Mouse (Mus musculus) stomach, embryonic 14.5 days (tissue): ENCODE measurements around the gene Gapdh. TPM values are rescaled to one million over a fixed set of nuclear protein-coding genes. Genes with fewer than 3 reads are reported as not detected.

Experiments
- ATAC-seq: fragments of 200-750 bp; cut with Nextera tagmentation; 2 replicates; pipeline ENCODE4 v1.8.0; 2017; ENCODE audit warnings: low read depth, moderate TSS enrichment; ENCODE audit not compliant: insufficient number of reproducible peaks, insufficient read depth, low FRiP score
- H3K27ac ChIP-seq: fragments of 300-500 bp; sonication (generic); 2 replicates; pipeline ENCODE4 v1.5.1; 2014; ENCODE audit warnings: mild to moderate bottlenecking, low read length, moderate library complexity, mixed read lengths
- H3K27me3 ChIP-seq: fragments of 300-500 bp; sonication (generic); 2 replicates; pipeline ENCODE4 v1.6.1; 2014; ENCODE audit warnings: low read length, control low read depth, mixed read lengths; ENCODE audit not compliant: control insufficient read depth, insufficient read depth
- H3K36me3 ChIP-seq: fragments of 300-500 bp; sonication (generic); 2 replicates; pipeline ENCODE4 v1.6.1; 2014; ENCODE audit warnings: mild to moderate bottlenecking, control low read depth, low read length, moderate library complexity, mixed read lengths; ENCODE audit not compliant: control insufficient read depth, insufficient read depth
- H3K4me1 ChIP-seq: fragments of 300-500 bp; sonication (generic); 2 replicates; pipeline ENCODE4 v1.6.1; 2014; ENCODE audit warnings: low read length, control low read depth, mixed read lengths; ENCODE audit not compliant: control insufficient read depth, insufficient read depth
- H3K4me2 ChIP-seq: fragments of 300-500 bp; sonication (generic); replicated peaks from 2 replicates; pipeline ENCODE4 v1.6.1; 2014; ENCODE audit warnings: low read depth, low read length, control low read depth
- H3K4me3 ChIP-seq: fragments of 300-500 bp; sonication (generic); 2 replicates; pipeline ENCODE4 v1.5.1; 2014; ENCODE audit warnings: low read depth, low read length, control low read depth
- H3K9ac ChIP-seq: fragments of 300-500 bp; sonication (generic); replicated peaks from 2 replicates; pipeline ENCODE4 v1.6.1; 2014; ENCODE audit warnings: low read depth, mild to moderate bottlenecking, control low read depth, low read length, moderate library complexity, mixed read lengths
- H3K9me3 ChIP-seq: fragments of 300-500 bp; sonication (generic); 2 replicates; pipeline ENCODE4 v1.6.1; 2016; ENCODE audit warnings: low read depth, low read length, control low read depth; ENCODE audit not compliant: control insufficient read depth
- WGBS: fragments of 180-500 bp; shearing (Covaris S2); extraction: QIAGEN DNeasy Blood & Tissue Kit; methylation state at CpG from one replicate; pipeline ENCODE4 v1.1.7; 2014; 5-methylcytosine and 5-hydroxymethylcytosine counted together
- polyA plus RNA-seq: library from polyadenylated mRNA; unstranded; fragments of >200 nt; fragmentation: Nextera tagmentation; extraction: Ambion mirVana; gene quantifications from 2 replicates; pipeline ENCODE4 v1.2.1, GENCODE M21; 2014

The Gapdh gene
- polyA plus RNA-seq, 1 experiment from 2014 or later: 1,966 TPM

DNA sequence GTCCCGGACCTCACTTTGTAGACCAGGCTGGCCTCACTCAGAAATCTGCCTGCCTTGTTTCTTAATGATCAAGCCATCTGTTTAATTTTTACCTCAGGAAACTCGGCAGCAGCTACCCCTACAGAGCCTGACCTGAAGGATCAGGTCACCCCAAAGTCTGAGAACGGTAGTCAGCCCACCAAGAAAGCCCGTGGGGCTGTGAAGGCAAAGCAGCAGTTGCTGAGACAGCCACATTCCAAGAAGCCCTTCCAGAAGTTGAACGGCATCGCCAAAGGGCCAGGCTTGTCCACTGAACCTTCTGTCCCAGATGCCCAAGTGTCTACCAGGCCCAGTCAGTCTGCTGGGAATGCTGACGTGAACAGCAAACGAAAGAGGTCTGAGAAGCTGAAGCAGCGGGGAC is 22.4 kb downstream of the Gapdh start:
- WGBS: 80% methylated on average over 9 of the region's 9 CpGs
- H3K9ac ChIP-seq: no peak overlapping the region
- H3K36me3 ChIP-seq: peaks cover 30% of the 10 kb centered on the region
- H3K27ac ChIP-seq: no peak overlapping the region
- no peaks in the 10 kb centered on the region for H3K27me3 ChIP-seq
- no peaks in the 10 kb centered on the region for H3K9me3 ChIP-seq
- H3K4me2 ChIP-seq: no peak overlapping the region
- no peak for ATAC-seq
- no peak overlapping the region for H3K4me3 ChIP-seq
- peaks cover 21% of the 10 kb centered on the region for H3K4me1 ChIP-seq

GRCm38 (mm10) chr6:125143128-125143527 is 23.1 kb downstream of the Gapdh start:
- Histone ChIP-seq H3K9ac (no peak overlapping the region), H3K4me3 (no peak overlapping the region), H3K36me3 (peaks cover 36% of the 10 kb centered on the region), H3K4me2 (no peak overlapping the region), H3K9me3 (no peaks in the 10 kb centered on the region), H3K4me1 (peaks cover 18% of the 10 kb centered on the region), H3K27ac (no peak overlapping the region), H3K27me3 (no peaks in the 10 kb centered on the region)
- ATAC-seq: no peak
- WGBS: 66% methylated on average over 3 of the region's 3 CpGs

DNA sequence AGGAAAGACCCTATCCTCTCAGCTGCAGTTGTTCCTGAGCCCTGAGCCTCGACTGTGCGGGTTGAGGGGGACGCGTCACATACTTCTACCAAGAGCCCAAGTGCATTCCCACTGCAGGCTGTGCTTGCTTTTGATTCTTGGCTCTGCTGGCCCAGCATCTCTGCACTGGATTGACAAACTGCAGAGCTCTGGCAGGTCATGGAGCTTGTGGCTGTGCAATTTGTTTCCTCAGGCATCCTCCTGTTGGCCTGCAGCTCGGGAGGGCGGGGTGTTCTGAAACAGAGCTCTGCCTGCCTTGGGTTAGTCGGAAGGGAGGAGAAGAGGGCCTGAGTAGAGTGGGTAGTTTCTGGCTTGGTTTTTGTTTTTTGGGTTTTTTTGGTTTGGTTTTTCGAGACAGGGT is 23.8 kb downstream of the Gapdh start:
- Histone ChIP-seq H3K9me3 (no peaks in the 10 kb centered on the region), H3K27me3 (no peaks in the 10 kb centered on the region), H3K9ac (no peak overlapping the region), H3K4me3 (no peak overlapping the region), H3K36me3 (peaks cover 39% of the 10 kb centered on the region), H3K27ac (no peak overlapping the region), H3K4me1 (peaks cover 13% of the 10 kb centered on the region), H3K4me2 (no peak overlapping the region)
- ATAC-seq: no peak
- 89% methylated on average over 8 of the region's 8 CpGs for WGBS

DNA sequence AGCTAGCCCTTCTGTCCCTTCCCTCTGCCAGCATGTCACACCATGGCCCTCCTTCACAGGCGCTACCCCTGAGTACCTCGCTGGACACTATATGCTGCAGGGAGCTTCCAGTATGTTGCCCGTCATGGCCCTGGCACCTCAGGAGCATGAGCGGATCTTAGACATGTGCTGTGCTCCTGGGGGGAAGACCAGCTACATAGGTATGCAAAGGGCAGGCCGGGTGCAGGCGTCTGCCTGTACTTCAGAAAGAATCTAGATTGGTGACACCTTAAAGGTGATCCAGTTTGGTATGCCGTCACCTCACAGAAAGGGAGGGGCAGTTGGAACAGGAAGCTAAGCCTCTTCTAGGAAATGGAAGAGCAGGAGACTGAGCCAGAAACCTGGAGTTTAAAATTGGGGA is 26.5 kb downstream of the Gapdh start:
- ATAC-seq: no peak
- H3K27me3 ChIP-seq: no peaks in the 10 kb centered on the region
- no peaks in the 10 kb centered on the region for H3K4me1 ChIP-seq
- H3K27ac ChIP-seq: no peak overlapping the region
- no peak overlapping the region for H3K9ac ChIP-seq
- peaks cover 63% of the 10 kb centered on the region for H3K36me3 ChIP-seq
- H3K4me3 ChIP-seq: no peak overlapping the region
- H3K9me3 ChIP-seq: no peaks in the 10 kb centered on the region
- 90% methylated on average over 7 of the region's 7 CpGs for WGBS
- H3K4me2 ChIP-seq: no peak overlapping the region

- Histone ChIP-seq H3K4me3 (no peak overlapping the region), H3K27me3 (no peaks in the 10 kb centered on the region), H3K36me3 (peaks cover 78% of the 10 kb centered on the region), H3K9ac (no peak overlapping the region), H3K27ac (no peak overlapping the region), H3K4me2 (no peak overlapping the region), H3K9me3 (no peaks in the 10 kb centered on the region), H3K4me1 (0 out of 2 replicates have a peak, but pooled peaks cover 2% of the 10 kb centered on the region)
- WGBS: 90% methylated on average over 19 of the region's 19 CpGs
- no peak for ATAC-seq
These were observed 29.1 kb downstream of the Gapdh start for GRCm38 (mm10) chr6:125137002-125137671.

DNA sequence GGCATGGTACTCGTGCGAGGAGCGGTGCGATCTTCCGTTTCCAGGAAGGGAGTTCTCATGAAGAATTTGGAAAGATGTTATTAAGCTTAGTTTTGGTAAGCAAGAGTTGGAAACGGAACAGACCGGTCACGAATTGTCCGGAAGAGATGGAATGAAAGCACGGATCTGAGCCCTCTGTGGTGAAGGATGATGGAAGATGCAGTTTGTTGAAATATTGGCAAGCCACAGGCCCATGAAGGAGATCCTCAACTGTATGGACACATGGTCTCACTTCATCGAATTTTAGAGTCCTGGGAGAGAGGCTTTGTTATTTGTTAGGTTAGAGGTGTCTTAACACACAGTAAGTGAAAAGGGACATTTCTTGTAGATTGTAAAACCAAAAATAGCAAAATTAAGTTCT is 33.8 kb downstream of the Gapdh start:
- H3K36me3 ChIP-seq: peaks cover 62% of the 10 kb centered on the region
- no peak for ATAC-seq
- WGBS: 9% methylated on average over 11 of the region's 11 CpGs

DNA sequence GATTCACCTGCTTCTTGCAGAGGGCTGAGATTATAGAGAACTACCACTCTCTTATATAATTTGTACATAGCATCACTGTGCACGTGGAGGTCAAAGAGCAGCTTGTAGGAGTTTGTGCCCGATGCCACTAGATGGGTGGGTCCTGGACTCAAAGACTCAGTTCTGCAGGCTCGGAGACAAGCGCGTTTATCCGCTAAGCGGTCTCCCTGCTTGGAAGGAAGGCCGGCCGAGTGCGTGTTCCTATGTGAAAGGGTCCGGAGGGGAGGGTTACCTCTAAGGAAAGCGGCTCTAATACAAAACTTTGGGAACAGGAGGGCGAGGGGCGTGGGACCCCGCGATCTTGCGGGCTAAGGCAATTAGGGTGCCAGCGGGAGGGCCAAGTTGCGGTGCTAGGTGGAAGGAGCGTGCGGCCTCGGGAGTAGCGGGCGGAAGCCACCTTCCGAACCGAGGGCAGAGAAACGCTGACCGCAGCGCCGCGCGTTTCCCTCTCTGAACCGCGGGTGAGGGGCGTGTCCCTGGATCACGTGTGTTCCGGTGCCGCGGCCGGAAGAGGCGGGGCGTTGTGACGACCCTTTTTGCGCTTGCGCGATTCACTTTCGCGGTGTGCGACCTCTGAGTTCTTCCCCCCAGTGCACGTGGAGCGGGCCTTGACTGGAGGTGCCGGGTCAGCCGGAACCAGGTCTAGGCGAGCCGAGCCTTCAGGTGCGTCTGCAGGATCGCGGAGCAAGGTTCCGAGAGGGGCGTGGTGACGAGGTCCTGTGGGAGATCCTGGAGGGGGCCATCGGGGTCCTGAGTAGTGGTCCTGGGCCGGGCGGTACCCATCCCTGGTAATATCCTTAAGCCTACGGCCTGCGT is 34.7 kb downstream of the Gapdh start, which contains the start of gene Nop2:
TSS of gene Nop2 (plus strand) at position 608 of the 855 bp plus-strand sequence.
- Histone ChIP-seq H3K4me2 (peak within 1 kb of the TSS; percentile 83), H3K27ac (peak within 1 kb of the TSS; percentile 50; the same call in 1 of the 2 replicates), H3K4me1 (0 out of 2 replicates have a peak, but pooled peaks cover 2% of the 10 kb centered on the region), H3K4me3 (peak within 1 kb of the TSS; percentile 88), H3K9me3 (no peaks in the 10 kb centered on the region), H3K27me3 (no peaks in the 10 kb centered on the region), H3K9ac (peak within 1 kb of the TSS; percentile 55), H3K36me3 (peaks cover 60% of the 10 kb centered on the region)
- WGBS: under 1% methylated on average over 66 of the region's 66 CpGs
- peak; percentile 94 for ATAC-seq

More for the DNA sequence above, 33.8 kb downstream of the Gapdh start:
- Histone ChIP-seq H3K4me3 (peak overlapping the region; percentile 88), H3K4me1 (0 out of 2 replicates have a peak, but pooled peaks cover 2% of the 10 kb centered on the region), H3K9ac (peak overlapping the region; percentile 55), H3K27me3 (no peaks in the 10 kb centered on the region), H3K9me3 (no peaks in the 10 kb centered on the region), H3K4me2 (peak overlapping the region; percentile 83), H3K27ac (no peak overlapping the region)

GRCm38 (mm10) chr6:125129710-125130402 is 36.4 kb downstream of the Gapdh start:
- no peaks in the 10 kb centered on the region for H3K27me3 ChIP-seq
- H3K4me2 ChIP-seq: no peak overlapping the region
- no peaks in the 10 kb centered on the region for H3K9me3 ChIP-seq
- H3K36me3 ChIP-seq: peaks cover 62% of the 10 kb centered on the region
- 0 out of 2 replicates have a peak, but pooled peaks cover 2% of the 10 kb centered on the region for H3K4me1 ChIP-seq
- 86% methylated on average over 20 of the region's 20 CpGs for WGBS
- no peak for ATAC-seq
- H3K27ac ChIP-seq: no peak overlapping the region
- H3K4me3 ChIP-seq: no peak overlapping the region
- no peak overlapping the region for H3K9ac ChIP-seq
